Comparison of ENCODE assay signal across 24 mouse cellular contexts in genomic region chr4:70615794-70616193, GRCm38 (mm10).
A peak's percentile ranks its signal among the peaks of the same experiment; 100 is the strongest.
DNase-seq lines count a peak whose midpoint lies in the region; ATAC-seq and TF ChIP-seq lines count a peak whose summit lies in the region.
"Had no signal": no experiment of that assay in that cellular context is flagged by ENCODE, and none has a peak within 500 bp of the region (broad histone marks: within the 10 kb centered on the region; RNA-seq: fewer than 3 reads in every experiment).

No protein-coding gene starts in this region.

- ATAC-seq in lung, postnatal 0 days: peak; percentile 47
- ATAC-seq: forebrain, embryonic 13.5 days; intestine, embryonic 16.5 days had no signal

- no peak for TF ChIP-seq POLR2A in cerebellum, adult 2 months (IDR thresholded peaks at IDR 0.05; ENCODE audit: borderline replicate concordance, insufficient read depth, low read length)

- no peak for TF ChIP-seq CTCF in lung, postnatal 0 days (IDR thresholded peaks at IDR 0.05)
- TF ChIP-seq CTCF in cerebellum, adult 2 months (IDR thresholded peaks at IDR 0.05; ENCODE audit: borderline replicate concordance, insufficient read depth, low read depth, low read length): no peak

- TF ChIP-seq EP300 in lung, postnatal 0 days (IDR thresholded peaks at IDR 0.05): no peak

- H3K4me2 ChIP-seq in lung, postnatal 0 days (replicated peaks; ENCODE audit: low read depth, low read length): no peak overlapping the region
- H3K4me2 ChIP-seq: forebrain, embryonic 13.5 days; heart, embryonic 15.5 days; hindbrain, embryonic 13.5 days; limb, embryonic 12.5 days; liver, embryonic 15.5 days had no signal

- WGBS in lung, postnatal 0 days: 34% methylated on average over 4 of the region's 4 CpGs
- 66% methylated on average over 4 of the region's 4 CpGs for WGBS in cerebellum, adult 2 months

- no peak overlapping the region for H3K9ac ChIP-seq in lung, postnatal 0 days (replicated peaks; ENCODE audit: low read depth)
- H3K9ac ChIP-seq: forebrain, embryonic 13.5 days; heart, embryonic 15.5 days; hindbrain, embryonic 13.5 days; limb, embryonic 12.5 days; liver, embryonic 15.5 days had no signal

- H3K4me3 ChIP-seq in lung, postnatal 0 days (ENCODE audit: low read depth, low read length): no peak overlapping the region
- no peak overlapping the region for H3K4me3 ChIP-seq in cerebellum, adult 2 months (replicated peaks; ENCODE audit: insufficient read depth, low read depth, low read length)
- H3K4me3 ChIP-seq: forebrain, embryonic 13.5 days; heart, embryonic 10.5 days; heart, embryonic 15.5 days; hindbrain, embryonic 13.5 days; limb, embryonic 12.5 days; liver, embryonic 15.5 days; myocyte had no signal

- H3K27me3 ChIP-seq in lung, postnatal 0 days (replicated peaks; ENCODE audit: insufficient read depth, low read length): no peaks in the 10 kb centered on the region
- H3K27me3 ChIP-seq in cerebellum, adult 2 months (ENCODE audit: control insufficient read depth, insufficient read depth, low read length): no peaks in the 10 kb centered on the region
- H3K27me3 ChIP-seq: forebrain, embryonic 13.5 days; heart, embryonic 15.5 days; hindbrain, embryonic 13.5 days; limb, embryonic 12.5 days; liver, embryonic 15.5 days had no signal

- H3K27ac ChIP-seq in lung, postnatal 0 days (ENCODE audit: low read length): no peak overlapping the region
- H3K27ac ChIP-seq in cerebellum, adult 2 months (ENCODE audit: insufficient read depth, low read length): no peak overlapping the region
- H3K27ac ChIP-seq: forebrain, embryonic 13.5 days; heart, embryonic 10.5 days; heart, embryonic 15.5 days; hindbrain, embryonic 13.5 days; limb, embryonic 12.5 days; liver, embryonic 15.5 days; macrophage had no signal

- DNase-seq in lung, postnatal 0 days (ENCODE audit: low spot score): peak; percentile 36
- DNase-seq in lung, postnatal 25 days (ENCODE audit: low spot score): no peak
- DNase-seq in embryo, embryonic 10 days (ENCODE audit: low spot score): peak; percentile 59
- peak; percentile 40 for DNase-seq in embryo, embryonic 10.5 days (ENCODE audit: low spot score)
- DNase-seq in lung, postnatal 36 days: peak; percentile 5
- DNase-seq in cerebellum, adult 2 months: no peak
- DNase-seq: adrenal gland, postnatal 25 days; B cell, adult 2 months; cerebellum, adult 11-12 months; cerebellum, postnatal 10 days; gastrocnemius, postnatal 14 days; heart, adult 11 months; kidney, adult 9 months; kidney, postnatal 10 days; layer of hippocampus, postnatal 36 days had no signal

- no peaks in the 10 kb centered on the region for H3K4me1 ChIP-seq in lung, postnatal 0 days (ENCODE audit: insufficient read depth, low read depth, low read length)
- no peaks in the 10 kb centered on the region for H3K4me1 ChIP-seq in cerebellum, adult 2 months (ENCODE audit: control insufficient read depth, insufficient read depth, low read length)
- H3K4me1 ChIP-seq: forebrain, embryonic 13.5 days; heart, embryonic 10.5 days; heart, embryonic 15.5 days; hindbrain, embryonic 13.5 days; limb, embryonic 12.5 days; liver, embryonic 15.5 days had no signal

- no peaks in the 10 kb centered on the region for H3K9me3 ChIP-seq in lung, postnatal 0 days (ENCODE audit: low read length)
- H3K9me3 ChIP-seq: forebrain, embryonic 13.5 days; heart, embryonic 10.5 days; heart, embryonic 15.5 days; hindbrain, embryonic 13.5 days; limb, embryonic 12.5 days; liver, embryonic 15.5 days had no signal

- no peaks in the 10 kb centered on the region for H3K36me3 ChIP-seq in lung, postnatal 0 days (ENCODE audit: insufficient read depth, low read length)
- H3K36me3 ChIP-seq: heart, embryonic 10.5 days; heart, embryonic 15.5 days; hindbrain, embryonic 13.5 days; limb, embryonic 12.5 days; liver, embryonic 15.5 days had no signal

Comparison
In these comparisons a context has a peak if more than half of its experiments do, and no peak if none do; other contexts are left out.
1. DNase-seq: peak in lung, postnatal 0 days (single experiment), embryo, embryonic 10 days (single experiment), embryo, embryonic 10.5 days (single experiment) and lung, postnatal 36 days (single experiment); none in lung, postnatal 25 days (single experiment) and cerebellum, adult 2 months (0 of 2).